Mouse (Mus musculus) testis, adult 2 months (tissue): ENCODE results near the gene Amd2. TPM values are rescaled to one million over a fixed set of nuclear protein-coding genes. Genes with fewer than 3 reads are reported as not detected.

Experiments used
- H3K27ac ChIP-seq: fragments of 200-500 bp; 2 replicates; pipeline ENCODE4 v1.5.1; 2012; ENCODE audit warnings: low read depth, low read length; ENCODE audit not compliant: control insufficient read depth, insufficient read depth
- H3K27me3 ChIP-seq: fragments of 200-500 bp; 2 replicates; pipeline ENCODE4 v1.6.1; 2012; ENCODE audit warnings: mild to moderate bottlenecking, low read length, moderate library complexity; ENCODE audit not compliant: control insufficient read depth, insufficient read depth
- H3K36me3 ChIP-seq: fragments of 200-500 bp; 2 replicates; pipeline ENCODE4 v1.6.1; 2012; ENCODE audit warnings: mild to moderate bottlenecking, low read length; ENCODE audit not compliant: control insufficient read depth, insufficient read depth
- H3K4me1 ChIP-seq: fragments of 200-500 bp; 2 replicates; pipeline ENCODE4 v1.6.1; 2012; ENCODE audit warnings: low read length; ENCODE audit not compliant: control insufficient read depth, insufficient read depth
- H3K4me3 ChIP-seq: fragments of 200-500 bp; 2 replicates; pipeline ENCODE4 v1.5.1; 2012; ENCODE audit warnings: low read depth, mild to moderate bottlenecking, low read length, moderate library complexity, mixed read lengths; ENCODE audit not compliant: control insufficient read depth
- CTCF ChIP-seq: fragments of 200-500 bp; IDR thresholded peaks from 2 replicates; pipeline ENCODE4 v1.5.1; 2012; ENCODE audit warnings: low read depth, mild to moderate bottlenecking, inconsistent platforms, low read length, moderate library complexity; ENCODE audit not compliant: control insufficient read depth, insufficient read depth, insufficient replicate concordance
- POLR2A ChIP-seq: fragments of 200-500 bp; IDR thresholded peaks from 2 replicates; pipeline ENCODE4 v1.6.1; 2012; ENCODE audit warnings: low read depth, mild to moderate bottlenecking, inconsistent platforms, low read length, moderate library complexity; ENCODE audit not compliant: control insufficient read depth
- polyA plus RNA-seq: library from polyadenylated mRNA; depleted of rRNA; stranded (reverse); fragments of >200 nt; gene quantifications from 2 replicates; pipeline ENCODE4 v1.2.3, GENCODE M21; 2012; rRNA removed

The Amd2 gene
- 0.17 and 1.5 TPM in 2 replicates for polyA plus RNA-seq

DNA sequence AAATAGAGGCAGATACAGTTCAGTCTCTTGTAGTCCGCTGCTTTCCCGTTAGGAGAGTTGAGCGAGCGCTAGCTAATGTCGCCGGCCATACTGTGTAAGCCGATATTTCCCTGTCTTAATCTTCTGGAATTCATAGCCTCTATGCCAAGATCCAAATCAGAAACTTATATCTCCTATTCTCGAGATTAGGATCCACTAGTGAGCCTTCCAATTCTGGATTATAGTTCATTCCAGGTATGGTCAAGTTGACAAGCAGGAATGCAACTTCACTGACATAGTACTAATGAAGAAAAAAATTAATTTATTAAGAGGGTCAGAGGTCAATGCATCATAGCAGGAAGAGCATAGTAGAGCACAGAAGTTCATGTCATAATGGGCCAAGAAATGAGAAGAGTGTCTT is at the start of gene Amd2:
Amd2 (minus strand) TSS at position 101 of the 400 bp plus-strand sequence.
- H3K27me3 ChIP-seq = no peaks in the 10 kb centered on the region
- no peak for TF ChIP-seq CTCF
- no peak for TF ChIP-seq POLR2A
- H3K4me1 ChIP-seq = no peaks in the 10 kb centered on the region
- no peak within 1 kb of the TSS for H3K4me3 ChIP-seq
- H3K36me3 ChIP-seq = no peaks in the 10 kb centered on the region
- H3K27ac ChIP-seq = no peak within 1 kb of the TSS

GRCm38 (mm10) chr10:35761280-35761679 is 49.6 kb upstream of the Amd2 start:
- no peaks in the 10 kb centered on the region for H3K4me1 ChIP-seq
- H3K36me3 ChIP-seq = no peaks in the 10 kb centered on the region
- H3K4me3 ChIP-seq = no peak overlapping the region
- TF ChIP-seq CTCF = no peak
- no peaks in the 10 kb centered on the region for H3K27me3 ChIP-seq
- H3K27ac ChIP-seq = no peak overlapping the region

DNA sequence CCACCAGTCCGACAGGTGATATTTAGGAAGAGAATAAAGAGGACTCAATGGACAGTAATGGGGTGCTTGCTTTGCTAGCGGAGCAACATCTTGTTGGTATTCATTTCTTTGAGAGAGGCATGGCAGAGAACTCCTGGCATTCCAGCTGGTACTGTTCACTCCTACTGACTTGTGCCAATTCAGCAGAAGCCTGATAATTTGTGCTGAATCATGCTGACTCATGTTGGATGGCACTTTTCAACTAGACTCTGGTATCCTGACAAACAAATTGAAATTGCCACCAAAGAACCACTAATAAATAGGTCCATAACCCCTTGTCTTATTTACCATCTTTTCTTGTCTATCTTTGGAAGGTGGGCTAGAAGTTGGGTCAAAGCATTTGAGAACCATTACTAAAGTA is 25.9 kb upstream of the Amd2 start:
- Histone ChIP-seq H3K36me3 (no peaks in the 10 kb centered on the region), H3K4me1 (no peaks in the 10 kb centered on the region), H3K27ac (no peak overlapping the region), H3K27me3 (no peaks in the 10 kb centered on the region), H3K4me3 (no peak overlapping the region)
- no peak for TF ChIP-seq CTCF
- TF ChIP-seq POLR2A = no peak

DNA sequence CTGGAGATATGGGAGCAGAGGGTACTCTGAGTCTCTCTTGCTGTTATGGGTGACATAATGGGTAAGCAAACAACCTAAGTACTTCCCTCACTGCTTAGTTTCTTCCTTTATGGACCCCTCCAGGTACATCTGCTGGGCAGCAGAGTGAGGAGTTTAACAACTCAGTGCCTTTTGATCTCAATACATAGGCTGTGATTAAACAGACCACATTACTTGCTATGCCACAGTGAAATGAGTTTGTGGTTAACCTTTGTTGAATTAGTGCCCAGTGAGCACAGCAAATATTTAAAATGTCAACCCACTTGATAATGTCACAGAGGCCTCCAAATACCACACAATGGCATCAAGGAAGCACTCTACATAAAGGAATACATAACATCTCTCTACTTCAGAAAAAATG is 2.6 kb upstream of the Amd2 start:
- Histone ChIP-seq H3K27ac (no peak overlapping the region), H3K4me1 (no peaks in the 10 kb centered on the region), H3K36me3 (no peaks in the 10 kb centered on the region), H3K4me3 (no peak overlapping the region), H3K27me3 (no peaks in the 10 kb centered on the region)
- TF ChIP-seq CTCF (no peak), POLR2A (no peak)
